Mouse (Mus musculus) embryonic facial prominence, embryonic 12.5 days (tissue): Measurements from ENCODE around the gene Tpo. TPM values are rescaled to one million over a fixed set of nuclear protein-coding genes. Genes with fewer than 3 reads are reported as not detected.

Experiments
- ATAC-seq: fragments of 200-750 bp; cut with Nextera tagmentation; 2 replicates; pipeline ENCODE4 v1.8.0; 2017; ENCODE audit not compliant: insufficient number of reproducible peaks, insufficient read depth, low FRiP score, low TSS enrichment
- H3K27ac ChIP-seq: fragments of 300-500 bp; sonication (generic); 2 replicates; pipeline ENCODE4 v1.5.1; 2016; ENCODE audit warnings: mild to moderate bottlenecking
- H3K27me3 ChIP-seq: fragments of 300-500 bp; sonication (generic); 2 replicates; pipeline ENCODE4 v1.6.1; 2016; ENCODE audit warnings: mild to moderate bottlenecking, moderate library complexity
- H3K36me3 ChIP-seq: fragments of 300-500 bp; sonication (generic); 2 replicates; pipeline ENCODE4 v1.6.1; 2016; ENCODE audit warnings: mild to moderate bottlenecking
- H3K4me1 ChIP-seq: fragments of 300-500 bp; sonication (generic); 2 replicates; pipeline ENCODE4 v1.6.1; 2016
- H3K4me2 ChIP-seq: fragments of 300-500 bp; sonication (generic); replicated peaks from 2 replicates; pipeline ENCODE4 v1.6.1; 2016; ENCODE audit warnings: mild to moderate bottlenecking, moderate library complexity
- H3K4me3 ChIP-seq: fragments of 300-500 bp; sonication (generic); 2 replicates; pipeline ENCODE4 v1.5.1; 2016; ENCODE audit warnings: mild to moderate bottlenecking
- H3K9ac ChIP-seq: fragments of 300-500 bp; sonication (generic); 2 replicates; pipeline ENCODE4 v1.6.1; 2016; ENCODE audit warnings: mild to moderate bottlenecking, moderate library complexity
- H3K9me3 ChIP-seq: fragments of 300-500 bp; sonication (generic); 2 replicates; pipeline ENCODE4 v1.6.1; 2016; ENCODE audit warnings: mild to moderate bottlenecking, moderate library complexity
- WGBS: fragments of 180-500 bp; shearing (Covaris S2); methylation state at CpG from one replicate; pipeline ENCODE4 v1.1.7; 2016; 5-methylcytosine and 5-hydroxymethylcytosine counted together
- polyA plus RNA-seq: library from polyadenylated mRNA; unstranded; fragments of >200 nt; fragmentation: Nextera tagmentation; extraction: Ambion mirVana; gene quantifications from 2 replicates; pipeline ENCODE4 v1.2.1, GENCODE M21; 2016

Gene Tpo
- 0.08 TPM in 1 of 2 replicates, not detected in the other for polyA plus RNA-seq

- no peaks in the 10 kb centered on the region for H3K36me3 ChIP-seq
- no peaks in the 10 kb centered on the region for H3K4me1 ChIP-seq
- no peak within 1 kb of the TSS for H3K4me3 ChIP-seq
- no peak within 1 kb of the TSS for H3K9ac ChIP-seq
- no peak within 1 kb of the TSS for H3K27ac ChIP-seq
- no peaks in the 10 kb centered on the region for H3K27me3 ChIP-seq
- H3K9me3 ChIP-seq = no peaks in the 10 kb centered on the region
- 82% methylated on average over 4 of the region's 4 CpGs for WGBS
- no peak within 1 kb of the TSS for H3K4me2 ChIP-seq
- no peak for ATAC-seq
Measured at GRCm38 (mm10) chr12:30132524-30132923, at the start of gene Tpo. Gene Tpo (minus strand): TSS chr12:30132624.

- H3K27ac ChIP-seq = no peak overlapping the region
- WGBS = 81% methylated on average over 3 of the region's 3 CpGs
Measured at GRCm38 (mm10) chr12:30181721-30182120, 49.3 kb upstream of the Tpo start.

GRCm38 (mm10) chr12:30179623-30180022 lies 47.2 kb upstream of the Tpo start:
- H3K9ac ChIP-seq = no peak overlapping the region
- no peaks in the 10 kb centered on the region for H3K9me3 ChIP-seq
- H3K4me2 ChIP-seq = no peak overlapping the region
- H3K27me3 ChIP-seq = no peaks in the 10 kb centered on the region
- H3K4me3 ChIP-seq = no peak overlapping the region
- no peaks in the 10 kb centered on the region for H3K36me3 ChIP-seq
- H3K27ac ChIP-seq = no peak overlapping the region
- ATAC-seq = no peak
- H3K4me1 ChIP-seq = no peaks in the 10 kb centered on the region
- 62% methylated on average over 1 of the region's 1 CpGs for WGBS

More at GRCm38 (mm10) chr12:30181721-30182120, 49.3 kb upstream of the Tpo start:
- H3K4me1 ChIP-seq = no peaks in the 10 kb centered on the region
- H3K4me2 ChIP-seq = no peak overlapping the region
- H3K9me3 ChIP-seq = no peaks in the 10 kb centered on the region
- ATAC-seq = no peak
- no peak overlapping the region for H3K4me3 ChIP-seq
- H3K27me3 ChIP-seq = no peaks in the 10 kb centered on the region
- no peak overlapping the region for H3K9ac ChIP-seq
- no peaks in the 10 kb centered on the region for H3K36me3 ChIP-seq

GRCm38 (mm10) chr12:30177966-30178365 lies 45.5 kb upstream of the Tpo start:
- WGBS = 77% methylated on average over 6 of the region's 6 CpGs
- no peak overlapping the region for H3K9ac ChIP-seq

GRCm38 (mm10) chr12:30177529-30177928 lies 45.1 kb upstream of the Tpo start:
- Histone ChIP-seq H3K9ac (no peak overlapping the region), H3K4me1 (no peaks in the 10 kb centered on the region), H3K27ac (no peak overlapping the region), H3K9me3 (no peaks in the 10 kb centered on the region), H3K4me2 (no peak overlapping the region), H3K27me3 (no peaks in the 10 kb centered on the region), H3K4me3 (no peak overlapping the region), H3K36me3 (no peaks in the 10 kb centered on the region)
- 49% methylated on average over 2 of the region's 2 CpGs for WGBS
- ATAC-seq = no peak

More at GRCm38 (mm10) chr12:30177966-30178365, 45.5 kb upstream of the Tpo start:
- Histone ChIP-seq H3K4me3 (no peak overlapping the region), H3K27me3 (no peaks in the 10 kb centered on the region), H3K36me3 (no peaks in the 10 kb centered on the region), H3K27ac (no peak overlapping the region), H3K4me2 (no peak overlapping the region), H3K4me1 (no peaks in the 10 kb centered on the region), H3K9me3 (no peaks in the 10 kb centered on the region)
- ATAC-seq = no peak

- ATAC-seq = no peak
- Histone ChIP-seq H3K27ac (no peak overlapping the region), H3K27me3 (no peaks in the 10 kb centered on the region), H3K9me3 (no peaks in the 10 kb centered on the region), H3K4me3 (no peak overlapping the region), H3K9ac (no peak overlapping the region), H3K4me2 (no peak overlapping the region), H3K4me1 (no peaks in the 10 kb centered on the region), H3K36me3 (no peaks in the 10 kb centered on the region)
- WGBS = 81% methylated on average over 3 of the region's 3 CpGs
Measured at GRCm38 (mm10) chr12:30168491-30168890, 36.1 kb upstream of the Tpo start.

GRCm38 (mm10) chr12:30164538-30164937 lies 32.1 kb upstream of the Tpo start:
- Histone ChIP-seq H3K4me1 (no peaks in the 10 kb centered on the region), H3K36me3 (no peaks in the 10 kb centered on the region), H3K9ac (no peak overlapping the region), H3K27me3 (no peaks in the 10 kb centered on the region), H3K4me3 (no peak overlapping the region), H3K27ac (no peak overlapping the region), H3K9me3 (no peaks in the 10 kb centered on the region), H3K4me2 (no peak overlapping the region)
- no peak for ATAC-seq
- WGBS = 82% methylated on average over 5 of the region's 5 CpGs

- Histone ChIP-seq H3K9me3 (no peaks in the 10 kb centered on the region), H3K4me1 (no peaks in the 10 kb centered on the region), H3K27ac (no peak overlapping the region), H3K9ac (no peak overlapping the region), H3K36me3 (no peaks in the 10 kb centered on the region), H3K4me3 (no peak overlapping the region), H3K27me3 (no peaks in the 10 kb centered on the region), H3K4me2 (no peak overlapping the region)
- ATAC-seq = no peak
- 91% methylated on average over 6 of the region's 6 CpGs for WGBS
Measured at GRCm38 (mm10) chr12:30164005-30164404, 31.6 kb upstream of the Tpo start.

GRCm38 (mm10) chr12:30161731-30162406 lies 29.4 kb upstream of the Tpo start:
- Histone ChIP-seq H3K36me3 (no peaks in the 10 kb centered on the region), H3K4me1 (no peaks in the 10 kb centered on the region), H3K4me2 (no peak overlapping the region), H3K27me3 (no peaks in the 10 kb centered on the region), H3K27ac (no peak overlapping the region), H3K9me3 (no peaks in the 10 kb centered on the region), H3K9ac (no peak overlapping the region), H3K4me3 (no peak overlapping the region)
- no peak for ATAC-seq
- WGBS = 81% methylated on average over 5 of the region's 5 CpGs

GRCm38 (mm10) chr12:30160475-30160874 lies 28.1 kb upstream of the Tpo start:
- Histone ChIP-seq H3K27ac (no peak overlapping the region), H3K36me3 (no peaks in the 10 kb centered on the region), H3K9ac (no peak overlapping the region), H3K4me3 (no peak overlapping the region), H3K4me1 (no peaks in the 10 kb centered on the region), H3K4me2 (no peak overlapping the region), H3K9me3 (no peaks in the 10 kb centered on the region), H3K27me3 (no peaks in the 10 kb centered on the region)
- 81% methylated on average over 3 of the region's 3 CpGs for WGBS
- no peak for ATAC-seq

- no peak overlapping the region for H3K4me3 ChIP-seq
- H3K27ac ChIP-seq = no peak overlapping the region
- H3K36me3 ChIP-seq = no peaks in the 10 kb centered on the region
- H3K9me3 ChIP-seq = no peaks in the 10 kb centered on the region
- H3K27me3 ChIP-seq = no peaks in the 10 kb centered on the region
- H3K4me1 ChIP-seq = no peaks in the 10 kb centered on the region
- no peak overlapping the region for H3K9ac ChIP-seq
- ATAC-seq = no peak
- 89% methylated on average over 8 of the region's 8 CpGs for WGBS
- H3K4me2 ChIP-seq = no peak overlapping the region
Measured at GRCm38 (mm10) chr12:30159788-30160187, 27.4 kb upstream of the Tpo start.

- no peak overlapping the region for H3K9ac ChIP-seq
- no peaks in the 10 kb centered on the region for H3K36me3 ChIP-seq
- 70% methylated on average over 7 of the region's 7 CpGs for WGBS
- H3K4me3 ChIP-seq = no peak overlapping the region
- no peak overlapping the region for H3K27ac ChIP-seq
- H3K4me2 ChIP-seq = no peak overlapping the region
- no peaks in the 10 kb centered on the region for H3K27me3 ChIP-seq
- no peaks in the 10 kb centered on the region for H3K9me3 ChIP-seq
- no peak for ATAC-seq
- H3K4me1 ChIP-seq = no peaks in the 10 kb centered on the region
Measured at GRCm38 (mm10) chr12:30154079-30154673, 21.8 kb upstream of the Tpo start.
